Mouse (Mus musculus): Measurements from ENCODE around the gene Cox7b. TPM values are rescaled to one million over a fixed set of nuclear protein-coding genes. Genes with fewer than 3 reads are reported as not detected.

Cox7b gene
- polyA plus RNA-seq, 1 experiment, result 18.6 TPM

DNA sequence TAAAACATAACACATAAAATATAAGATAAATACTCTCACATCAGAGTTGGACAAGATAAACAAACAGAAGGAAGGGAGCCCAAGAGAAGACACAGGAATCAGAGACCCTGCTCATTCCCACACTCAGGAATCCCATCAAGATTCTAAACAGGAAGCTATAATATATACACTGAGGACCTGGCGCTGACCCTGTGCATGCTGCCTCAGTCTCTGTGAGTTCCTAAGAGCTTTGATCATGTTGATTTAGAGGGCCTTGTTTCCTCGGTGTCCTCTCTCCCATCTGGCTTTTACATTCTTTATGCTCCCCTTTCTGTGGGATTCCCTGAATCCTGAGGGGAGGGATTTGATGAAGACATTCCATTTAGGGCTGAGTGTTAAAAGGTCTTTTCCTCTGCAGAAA, 30.0 kb downstream of the Cox7b start:
- no peak for TF ChIP-seq GATA1 (IDR thresholded peaks at IDR 0.05; ENCODE audit: low read length)

DNA sequence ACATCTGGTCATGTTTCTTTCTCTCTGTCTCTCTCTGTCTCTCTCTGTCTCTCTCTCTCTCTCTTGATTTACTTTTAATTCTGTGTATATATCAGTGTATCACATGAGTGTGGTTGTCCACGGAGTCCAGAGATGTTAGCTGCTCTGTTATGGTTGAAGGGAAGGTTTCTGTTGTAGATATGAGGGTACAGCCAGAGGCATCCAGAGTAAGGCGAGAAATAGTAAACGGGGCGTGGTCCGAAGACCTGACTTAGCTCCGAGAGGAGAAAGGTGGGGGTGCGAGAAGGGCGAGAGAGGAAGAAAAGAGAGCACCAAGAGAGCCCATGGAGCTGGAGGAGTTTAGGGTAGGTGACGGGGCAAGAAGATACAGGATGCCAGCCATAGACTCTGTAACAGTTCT, 30.4 kb downstream of the Cox7b start:
- no peak for TF ChIP-seq GATA1 (IDR thresholded peaks at IDR 0.05; ENCODE audit: low read length)

DNA sequence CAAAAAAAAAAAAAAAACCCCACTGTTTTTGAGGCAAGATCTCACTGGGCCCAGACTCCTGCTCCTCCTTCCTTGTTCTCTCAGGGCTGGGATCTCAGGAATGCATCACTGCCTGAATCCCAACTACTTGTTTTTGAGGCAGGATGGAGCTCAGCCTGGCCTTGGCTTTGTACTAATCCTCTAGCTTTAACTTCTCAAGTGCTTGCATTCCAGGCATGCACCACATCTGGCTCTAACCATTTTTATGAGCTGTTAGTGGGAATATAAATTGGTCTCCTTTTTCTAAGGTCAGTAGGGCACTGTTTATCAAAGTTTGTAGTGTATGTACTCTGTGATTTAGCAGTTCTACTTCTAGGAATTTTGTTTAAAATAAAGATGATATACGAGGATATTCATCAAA, 32.7 kb downstream of the Cox7b start:
- TF ChIP-seq GATA1 (IDR thresholded peaks at IDR 0.05; ENCODE audit: low read length), result no peak

Other genes with a start within 250 kb of the Cox7b start
- 18.9 and 25.1 TPM in 2 replicates for gene Atrx, start 86.3 kb upstream of the Cox7b start, polyA plus RNA-seq (2012)
- gene Magt1, start 3.8 kb upstream of the Cox7b start, polyA plus RNA-seq (2012), result 2.2 and 3.0 TPM in 2 replicates
- 0.56 and 0.66 TPM in 2 replicates for gene Atp7a, start 11.6 kb downstream of the Cox7b start, polyA plus RNA-seq (2012)
- not detected in 2 replicates for gene Tlr13, start 127.5 kb downstream of the Cox7b start, polyA plus RNA-seq (2012)
- gene Pgk1, start 171.4 kb downstream of the Cox7b start, polyA plus RNA-seq (2012), result 24.9 and 40.9 TPM in 2 replicates
- 0.25 and 0.46 TPM in 2 replicates for gene Taf9b, start 205.5 kb downstream of the Cox7b start, polyA plus RNA-seq (2012)
- gene Fnd3c2, start 239.7 kb downstream of the Cox7b start, polyA plus RNA-seq (2012), result not detected in 2 replicates

Measured in G1E-ER4 (cell line).